Mouse (Mus musculus) layer of hippocampus, adult 8-10 months (tissue): ENCODE results near the gene Cpm. TPM values are rescaled to one million over a fixed set of nuclear protein-coding genes. Genes with fewer than 3 reads are reported as not detected.

Experiments used
- DNase-seq, 2 experiments: peaks; one replicate each; pipeline ENCODE4 v3.0.0; 2022; ENCODE audit warnings: low spot score in 2 of 2
- total RNA-seq, 4 experiments: library from RNA; stranded (reverse); gene quantifications; 2 replicates each; pipeline ENCODE4 v1.2.4; 2022

Cpm gene
- total RNA-seq, 4 experiments from 2014 or later: 9.1 to 11.4 (median 9.7) TPM

- no peak for DNase-seq
Measured at GRCm38 (mm10) chr10:117619041-117619861, 10.0 kb upstream of the Cpm start.

- DNase-seq: no peak
Measured at GRCm38 (mm10) chr10:117619862-117620179, 9.5 kb upstream of the Cpm start.

- DNase-seq: no peak
Measured at GRCm38 (mm10) chr10:117620530-117620929, 8.8 kb upstream of the Cpm start.

- DNase-seq: no peak
Measured at GRCm38 (mm10) chr10:117620934-117621501, 8.3 kb upstream of the Cpm start.

- DNase-seq: no peak
Measured at GRCm38 (mm10) chr10:117621616-117622533, 7.4 kb upstream of the Cpm start.

DNA sequence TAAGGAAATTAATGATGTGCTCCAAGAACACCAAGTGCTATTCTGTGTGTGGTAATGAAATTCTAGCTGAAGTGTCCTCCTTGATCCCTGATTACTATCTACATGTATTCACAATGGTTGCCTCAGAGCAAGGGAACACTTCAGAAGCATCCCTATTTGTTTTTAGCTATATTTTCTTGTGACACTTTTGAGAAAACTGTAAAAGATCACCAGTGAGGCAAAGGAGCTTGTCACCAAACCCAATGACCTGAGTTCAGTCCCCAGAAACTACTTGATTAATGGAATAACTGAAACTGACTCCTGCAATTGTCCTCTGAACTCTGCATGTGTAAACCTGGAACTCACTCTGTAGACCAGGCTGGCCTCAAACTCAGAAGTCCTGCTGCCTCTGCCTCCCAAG is 5.9 kb upstream of the Cpm start:
- DNase-seq: no peak

GRCm38 (mm10) chr10:117624222-117624621 is 5.1 kb upstream of the Cpm start:
- no peak for DNase-seq

GRCm38 (mm10) chr10:117624655-117625497 is 4.4 kb upstream of the Cpm start:
- no peak for DNase-seq

DNA sequence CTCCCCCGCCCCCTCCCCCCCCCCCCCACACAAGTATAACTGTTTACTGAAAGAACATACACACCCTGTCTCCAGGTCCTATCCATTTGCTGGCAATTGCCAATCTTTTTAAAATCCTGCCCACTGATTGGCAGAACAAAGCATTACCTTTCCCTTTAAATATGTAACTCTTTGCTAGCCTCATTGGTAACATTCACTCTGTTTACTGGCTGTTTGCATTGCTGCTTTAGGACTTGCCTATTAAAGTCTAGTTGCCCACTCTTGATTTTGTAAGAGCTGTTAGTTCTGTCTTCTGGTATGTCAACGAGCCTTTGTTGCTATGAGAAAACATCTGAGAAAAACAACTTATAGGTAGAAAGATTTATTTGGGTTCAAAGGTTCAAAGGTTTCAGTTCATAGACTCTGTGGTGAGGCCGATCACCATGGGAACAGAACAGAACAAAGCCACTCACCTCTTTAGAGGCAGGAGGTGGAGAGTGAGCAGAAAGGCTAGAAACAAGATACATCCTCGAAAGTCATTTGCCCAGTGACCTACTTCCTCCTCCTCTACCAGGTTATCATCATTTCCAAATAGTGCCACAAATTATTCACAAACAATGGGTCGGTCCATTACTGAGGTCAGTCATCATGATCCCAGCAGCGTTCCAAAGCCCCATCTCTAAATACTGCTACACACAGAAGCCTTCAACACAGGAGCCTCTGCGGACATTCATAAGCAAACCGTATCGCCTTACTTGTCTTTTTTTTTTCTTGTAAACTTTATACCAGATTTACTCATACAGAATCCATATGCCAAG is 3.6 kb upstream of the Cpm start:
- DNase-seq: no peak

GRCm38 (mm10) chr10:117626297-117626613 is 3.0 kb upstream of the Cpm start:
- DNase-seq: no peak

- DNase-seq: no peak
Measured at GRCm38 (mm10) chr10:117626840-117627615, 2.3 kb upstream of the Cpm start.

DNA sequence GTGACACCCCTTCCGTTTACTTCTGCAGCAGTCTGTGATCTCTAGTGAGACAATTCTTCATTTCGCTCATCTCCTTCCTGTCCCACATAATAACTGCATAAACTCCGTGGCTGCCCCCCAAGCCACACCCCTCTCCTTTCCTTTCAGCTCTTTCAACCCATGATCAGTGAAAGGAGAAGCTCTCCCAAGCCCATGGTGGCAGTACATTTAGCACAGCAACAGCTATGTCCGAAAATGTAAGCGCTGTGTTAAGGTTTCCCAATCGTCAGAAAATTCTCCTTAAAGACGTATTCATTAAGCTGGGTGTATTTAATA is 1.7 kb upstream of the Cpm start:
- DNase-seq: no peak

GRCm38 (mm10) chr10:117627949-117628348 is 1.4 kb upstream of the Cpm start:
- no peak for DNase-seq

GRCm38 (mm10) chr10:117628363-117629168 is 734 bp upstream of the Cpm start:
- no peak for DNase-seq

- no peak for DNase-seq
Measured at GRCm38 (mm10) chr10:117630176-117630575, 876 bp downstream of the Cpm start.

DNA sequence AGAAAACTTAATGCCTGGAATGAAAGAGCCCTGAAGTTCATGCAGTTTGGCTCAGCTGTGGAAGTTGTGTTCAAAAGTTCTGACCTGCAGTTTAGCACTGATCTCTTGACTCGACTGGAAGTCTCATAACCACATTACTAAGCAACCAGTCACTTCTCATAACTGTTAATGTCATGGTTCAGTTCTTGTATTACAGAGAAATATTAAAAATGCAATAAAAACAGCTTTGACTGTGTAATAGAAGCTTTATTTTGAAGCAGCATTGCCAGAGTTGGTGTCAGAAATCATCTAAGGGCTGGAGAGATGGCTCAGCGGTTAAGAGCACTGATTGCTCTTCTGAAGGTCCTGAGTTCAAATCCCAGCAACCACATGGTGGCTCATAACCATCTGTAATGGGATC is 1.5 kb downstream of the Cpm start:
- DNase-seq: no peak

- DNase-seq: no peak
Measured at GRCm38 (mm10) chr10:117631562-117632259, 2.4 kb downstream of the Cpm start.

DNA sequence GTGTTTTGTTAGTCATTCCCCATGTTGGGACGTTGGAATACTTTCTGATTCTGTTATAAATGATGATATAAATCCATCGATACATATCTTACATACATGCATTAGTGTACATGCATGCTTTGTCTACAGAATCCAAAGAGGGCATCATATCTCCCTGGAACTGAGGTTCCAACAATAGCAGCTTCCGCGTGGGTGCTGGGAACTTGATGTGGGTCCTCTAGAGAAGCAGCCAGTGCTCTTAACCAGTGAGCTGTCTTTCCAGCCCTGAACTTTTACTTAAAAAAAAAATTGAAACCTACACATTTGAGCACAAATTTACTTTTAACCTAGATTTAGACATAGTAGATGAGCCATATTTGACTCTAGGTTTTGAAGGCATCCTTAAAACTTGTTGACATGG is 3.1 kb downstream of the Cpm start:
- DNase-seq: no peak
